Mouse (Mus musculus): ENCODE results near the gene Gm11214.

DNA sequence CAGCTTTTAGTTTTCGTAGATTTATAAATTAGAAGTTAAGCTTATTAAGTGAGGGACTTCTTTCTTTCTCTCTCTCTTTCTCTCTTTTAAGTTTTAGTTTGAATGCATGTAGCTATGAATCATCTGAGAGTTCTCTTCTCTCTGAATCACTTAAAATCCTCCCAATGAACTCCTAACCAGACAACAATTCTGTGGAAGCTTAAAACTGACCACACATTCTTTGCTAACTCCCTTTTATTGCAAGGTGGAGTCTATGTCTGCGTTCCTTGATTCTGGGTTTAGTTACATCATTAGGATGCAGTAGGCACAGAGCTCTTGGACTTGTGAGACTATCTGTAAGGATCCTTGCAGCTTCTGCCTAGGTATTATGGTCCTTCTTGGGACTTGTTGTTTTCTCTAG, 40.5 kb upstream of the Gm11214 start:
- no peak for TF ChIP-seq CTCF (conservative IDR thresholded peaks at IDR 0.05; ENCODE audit: low read length)
- no peak for TF ChIP-seq POU5F1 (IDR thresholded peaks at IDR 0.05; ENCODE audit: borderline replicate concordance, low read length)
- no peak for TF ChIP-seq NANOG (IDR thresholded peaks at IDR 0.05; ENCODE audit: borderline replicate concordance, low read length)
